Comparison of ENCODE assay signal across 16 mouse cellular contexts in the genomic region with DNA sequence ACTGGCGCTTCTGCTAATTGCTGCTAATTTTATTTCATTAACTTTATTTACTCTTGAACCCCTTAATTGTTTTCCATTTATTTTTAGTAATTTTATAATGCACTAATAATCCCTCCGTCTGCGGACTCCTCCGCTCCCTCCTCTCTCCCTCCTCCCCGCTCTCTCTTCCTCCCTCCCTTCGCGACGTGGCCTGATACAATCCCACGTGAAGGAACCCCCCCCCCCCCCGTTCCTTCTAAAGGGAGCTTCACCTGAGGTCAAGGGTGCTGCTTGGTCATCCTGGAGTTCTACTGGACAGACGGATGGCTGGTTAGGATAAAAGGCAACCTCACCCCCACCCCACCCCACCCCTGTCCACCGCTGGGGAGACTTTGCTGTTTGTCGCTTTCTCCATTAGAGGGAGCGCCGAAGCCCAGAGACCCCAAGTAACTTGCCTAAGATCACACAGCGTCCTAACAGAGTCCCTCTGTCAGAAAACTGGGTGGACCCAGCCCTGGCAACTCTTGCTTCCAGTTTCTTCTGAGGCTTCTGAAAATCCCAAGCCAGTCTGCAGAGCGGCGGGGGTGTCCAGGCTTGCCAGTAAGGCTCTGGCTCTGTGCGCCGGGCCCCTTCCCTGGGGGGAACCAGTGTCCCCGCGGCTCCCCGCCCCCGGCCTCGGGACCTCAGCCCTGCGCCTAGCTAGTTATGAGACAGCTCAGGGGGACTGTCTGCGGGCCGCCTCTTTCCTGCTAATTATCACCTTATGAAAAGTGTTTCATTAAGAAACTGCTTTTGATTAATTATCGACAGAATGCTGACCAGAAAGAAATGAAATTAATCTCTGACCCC. TPM values are rescaled to one million over a fixed set of nuclear protein-coding genes. Genes with fewer than 3 reads are reported as not detected.
DNase-seq lines count a peak whose midpoint lies in the region; ATAC-seq lines count a peak whose summit lies in the region.
"Had no signal": no experiment of that assay in that cellular context is flagged by ENCODE, and none has a peak within 500 bp of the region (broad histone marks: within the 10 kb centered on the region; RNA-seq: fewer than 3 reads in every experiment).

No protein-coding gene starts in this region.

- no peak for ATAC-seq in hindbrain, embryonic 16.5 days
- no peak for ATAC-seq in neural tube, embryonic 15.5 days (ENCODE audit: low FRiP score)

- peaks cover 36% of the 10 kb centered on the region for H3K4me1 ChIP-seq in hindbrain, embryonic 16.5 days (ENCODE audit: control insufficient read depth, insufficient read depth, low read depth, low read length)
- H3K4me1 ChIP-seq in neural tube, embryonic 15.5 days, result peaks cover 67% of the 10 kb centered on the region

- no peaks in the 10 kb centered on the region for H3K36me3 ChIP-seq in hindbrain, embryonic 16.5 days (ENCODE audit: control insufficient read depth, insufficient read depth, low read length)
- H3K36me3 ChIP-seq in neural tube, embryonic 15.5 days, result no peaks in the 10 kb centered on the region
- H3K36me3 ChIP-seq: heart, embryonic 15.5 days had no signal

- no peak overlapping the region for H3K9ac ChIP-seq in hindbrain, embryonic 16.5 days (ENCODE audit: low read depth, low read length)
- no peak overlapping the region for H3K9ac ChIP-seq in neural tube, embryonic 15.5 days (replicated peaks)
- H3K9ac ChIP-seq: heart, embryonic 15.5 days had no signal

- peak; percentile 54 for DNase-seq in cerebellum, adult 9-10 months
- DNase-seq in cerebellum, postnatal 36 days, result no peak
- DNase-seq in left cerebral cortex, postnatal 4 days, result peak; percentile 47
- DNase-seq in left cerebral cortex, postnatal 25 days (ENCODE audit: low spot score in 2 of 2), result no peak
- no peak for DNase-seq in heart, postnatal 14 days
- DNase-seq in urinary bladder, adult 18-20 months (ENCODE audit: low spot score in 2 of 2), result no peak
- DNase-seq: adrenal gland, adult 8-10 months; gastrocnemius, postnatal 14 days; kidney, adult 8-10 months had no signal

- H3K4me2 ChIP-seq in hindbrain, embryonic 16.5 days (ENCODE audit: low read length), result peak overlapping the region; percentile 42; the same call in 1 of the 2 replicates
- H3K4me2 ChIP-seq in neural tube, embryonic 15.5 days, result peak overlapping the region; percentile 51
- H3K4me2 ChIP-seq: heart, embryonic 15.5 days; liver, embryonic 11.5 days had no signal

- WGBS in hindbrain, embryonic 16.5 days, result 3% methylated on average over 29 of the region's 29 CpGs
- 3% methylated on average over 28 of the region's 29 CpGs for WGBS in neural tube, embryonic 15.5 days

- peaks cover 33% of the 10 kb centered on the region for H3K27me3 ChIP-seq in hindbrain, embryonic 16.5 days (replicated peaks; ENCODE audit: control insufficient read depth, insufficient read depth, low read length)
- H3K27me3 ChIP-seq in neural tube, embryonic 15.5 days (replicated peaks), result peaks cover 57% of the 10 kb centered on the region

- intact Hi-C loops in left cerebral cortex, postnatal 4 days (cut with DNase I), result no loop called here
- intact Hi-C loops in left cerebral cortex, postnatal 25 days (cut with DNase I), result no loop called here
- intact Hi-C loops in heart, postnatal 14 days (cut with DNase I), result no loop called here

- no peak overlapping the region for H3K27ac ChIP-seq in hindbrain, embryonic 16.5 days (ENCODE audit: low read depth, low read length)
- H3K27ac ChIP-seq in neural tube, embryonic 15.5 days (replicated peaks), result no peak overlapping the region
- H3K27ac ChIP-seq: heart, embryonic 15.5 days; macrophage had no signal

- no peak overlapping the region for H3K4me3 ChIP-seq in hindbrain, embryonic 16.5 days (ENCODE audit: low read length)
- no peak overlapping the region for H3K4me3 ChIP-seq in neural tube, embryonic 15.5 days (replicated peaks)
- H3K4me3 ChIP-seq: heart, embryonic 15.5 days had no signal

- H3K9me3 ChIP-seq in hindbrain, embryonic 16.5 days (ENCODE audit: control insufficient read depth, low read length), result no peaks in the 10 kb centered on the region
- H3K9me3 ChIP-seq in neural tube, embryonic 15.5 days (replicated peaks), result no peaks in the 10 kb centered on the region
- H3K9me3 ChIP-seq: heart, embryonic 15.5 days had no signal

RNA-seq across cellular contexts. Expression of gene Uncx, which starts 10.4 kb away (rescaled TPM):
- under 1 TPM in 1 of 2 experiments, not detected in 1; 0.64 TPM for total RNA-seq in left cerebral cortex, postnatal 4 days (2021)
- total RNA-seq in left cerebral cortex, postnatal 25 days (2021), result under 1 TPM in 1 of 2 experiments, not detected in 1; 0.39 TPM
- 24.9 and 26.7 TPM in 2 replicates for polyA plus RNA-seq in hindbrain, embryonic 16.5 days (2015; fragmentation: Nextera tagmentation; extraction: Ambion mirVana)
- polyA plus RNA-seq in neural tube, embryonic 15.5 days (2015; fragmentation: Nextera tagmentation; extraction: Ambion mirVana), result 23.7 and 35.3 TPM in 2 replicates
- not detected for total RNA-seq in heart, postnatal 14 days (2021)
- total RNA-seq: adrenal gland, adult 8-10 months; gastrocnemius, postnatal 14 days; MEL had no signal
- polyA plus RNA-seq: heart, embryonic 15.5 days; liver, embryonic 11.5 days; macrophage; stomach, embryonic 16.5 days had no signal

Comparison
In these comparisons a context has a peak if more than half of its experiments do, and no peak if none do; other contexts are left out.
1. DNase-seq: peak in cerebellum, adult 9-10 months (single experiment) and left cerebral cortex, postnatal 4 days (single experiment); none in cerebellum, postnatal 36 days (0 of 2), left cerebral cortex, postnatal 25 days (0 of 2), heart, postnatal 14 days (0 of 2) and urinary bladder, adult 18-20 months (0 of 2).